Mouse (Mus musculus): ENCODE measurements at regions not wholly inside any gene's neighbourhood (a gene's known extent, or its start where the extent isn't known, plus 50 kb on each side); places are given as distances from the start of the nearest gene placed in this dataset.

GRCm38 (mm10) chr8:26358711-26359136, 239.4 kb downstream of the Gm45692 start:
- DNase-seq, result no peak

- no peak for DNase-seq
Measured at GRCm38 (mm10) chr8:26362366-26362765, 243.0 kb downstream of the Gm45692 start.

GRCm38 (mm10) chr8:26363616-26364015, 244.3 kb downstream of the Gm45692 start:
- DNase-seq, result no peak

DNA sequence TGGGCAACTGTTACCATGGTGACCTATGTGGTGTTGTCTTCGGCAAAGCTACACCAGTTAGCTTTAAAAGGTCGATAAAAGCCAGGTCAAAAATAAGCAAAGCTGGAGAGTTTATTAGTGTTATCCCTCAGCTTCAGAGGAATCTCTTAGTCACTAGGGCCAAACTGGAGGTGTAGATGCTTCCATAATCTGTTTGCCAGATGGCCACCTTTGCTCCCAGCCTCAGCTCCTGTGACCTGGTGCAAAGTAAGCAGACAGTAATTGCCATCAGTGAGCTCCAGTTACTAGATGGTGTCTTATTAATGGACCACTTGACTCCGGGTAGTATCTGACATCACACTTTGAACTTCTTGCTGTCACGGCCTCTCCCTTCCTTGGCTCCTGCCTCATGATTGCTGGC, 245.3 kb downstream of the Gm45692 start:
- no peak for DNase-seq

GRCm38 (mm10) chr8:26380668-26381067, 261.3 kb downstream of the Gm45692 start:
- DNase-seq, result peak; percentile 64 to 66

DNA sequence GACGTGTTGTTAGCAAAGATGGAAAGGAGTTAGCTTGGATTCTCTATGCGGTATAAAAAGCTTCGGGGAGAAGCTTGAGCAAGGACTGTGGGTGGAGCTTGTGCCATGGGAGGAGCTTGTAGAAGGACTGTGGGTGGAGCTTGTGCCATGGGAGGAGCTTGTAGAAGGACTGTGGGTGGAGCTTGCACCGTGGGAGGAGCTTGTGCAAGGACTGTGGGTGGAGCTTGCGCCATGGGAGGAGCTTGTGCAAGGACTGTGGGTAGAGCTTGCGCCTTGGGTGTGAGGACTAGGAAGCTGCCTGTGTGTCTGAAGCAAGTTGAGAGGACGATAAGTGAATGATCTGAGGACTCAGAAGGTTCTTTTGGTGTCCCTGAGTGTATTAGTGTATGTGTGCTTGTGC, 263.1 kb downstream of the Gm45692 start:
- DNase-seq, result peak; percentile 14 to 25

GRCm38 (mm10) chr8:26383886-26384285, 264.6 kb downstream of the Gm45692 start:
- no peak for DNase-seq

- DNase-seq, result no peak
Measured at GRCm38 (mm10) chr8:26384305-26384993, 265.1 kb downstream of the Gm45692 start.

GRCm38 (mm10) chr8:26384994-26385345, 265.6 kb downstream of the Gm45692 start:
- no peak for DNase-seq

DNA sequence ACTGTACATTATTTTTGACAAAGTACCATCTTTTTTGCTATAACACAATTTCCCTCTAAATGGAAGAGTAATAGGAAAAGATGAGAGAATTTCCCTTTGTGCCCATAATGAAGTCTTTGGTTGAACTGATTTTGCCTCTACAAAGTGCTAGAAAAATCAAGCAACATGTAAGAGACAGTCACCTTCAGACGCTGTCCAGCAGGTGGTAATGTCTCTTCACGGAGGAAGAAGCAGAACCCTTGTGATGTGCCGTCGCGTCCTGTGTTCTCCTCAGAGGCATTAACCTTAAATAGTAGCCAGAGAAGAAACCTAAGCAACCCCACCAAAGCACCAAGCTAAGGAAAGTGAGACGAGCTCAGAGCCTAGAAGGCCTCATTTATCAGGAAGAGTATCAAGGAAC, 275.7 kb downstream of the Gm45692 start:
- no peak for DNase-seq

DNA sequence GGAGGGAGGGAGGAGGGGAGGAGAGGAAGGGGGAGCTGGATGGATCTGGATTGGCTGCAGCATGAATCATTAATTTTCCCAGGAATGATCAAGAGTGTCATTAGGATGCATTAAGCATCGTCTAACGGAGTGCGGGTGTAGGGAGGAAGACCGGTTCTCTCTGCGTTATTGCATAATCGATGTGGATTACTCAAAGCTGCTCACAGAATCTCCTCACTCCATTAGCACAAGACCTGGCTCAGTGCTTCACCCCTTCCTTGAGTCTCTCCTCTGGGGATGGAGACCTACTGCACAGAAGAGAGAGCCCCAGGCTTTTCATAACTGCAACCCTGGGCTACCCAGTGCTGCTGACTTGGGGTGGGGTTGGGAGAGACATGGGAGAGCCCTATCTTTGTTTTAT, 300.7 kb downstream of the Gm45692 start:
- DNase-seq, result no peak

DNA sequence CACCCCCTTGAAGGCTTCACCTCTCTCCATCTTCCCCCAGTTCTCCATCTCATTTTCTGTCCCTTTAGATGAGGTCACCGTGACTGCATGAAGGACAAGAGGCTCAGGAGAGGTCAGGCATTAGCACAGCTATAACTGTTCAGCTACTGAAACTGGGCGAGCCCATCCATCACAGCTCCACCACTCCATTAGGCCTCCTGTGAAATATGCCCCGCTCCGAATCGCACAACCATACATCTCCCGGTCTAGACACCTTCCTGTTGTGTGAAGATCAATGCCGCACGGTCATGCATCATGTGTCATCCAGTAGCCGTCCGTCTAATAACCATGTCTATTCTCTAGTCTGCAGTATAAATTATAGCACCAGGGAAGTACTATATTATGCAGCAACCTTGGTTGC, 301.2 kb downstream of the Gm45692 start:
- no peak for DNase-seq

- DNase-seq, result no peak
Measured at GRCm38 (mm10) chr8:26427311-26427710, 308.0 kb downstream of the Gm45692 start.

GRCm38 (mm10) chr8:26429751-26430327, 310.5 kb downstream of the Gm45692 start:
- no peak for DNase-seq

- DNase-seq, result no peak
Measured at GRCm38 (mm10) chr8:26432161-26432919, 313.0 kb downstream of the Gm45692 start.

DNA sequence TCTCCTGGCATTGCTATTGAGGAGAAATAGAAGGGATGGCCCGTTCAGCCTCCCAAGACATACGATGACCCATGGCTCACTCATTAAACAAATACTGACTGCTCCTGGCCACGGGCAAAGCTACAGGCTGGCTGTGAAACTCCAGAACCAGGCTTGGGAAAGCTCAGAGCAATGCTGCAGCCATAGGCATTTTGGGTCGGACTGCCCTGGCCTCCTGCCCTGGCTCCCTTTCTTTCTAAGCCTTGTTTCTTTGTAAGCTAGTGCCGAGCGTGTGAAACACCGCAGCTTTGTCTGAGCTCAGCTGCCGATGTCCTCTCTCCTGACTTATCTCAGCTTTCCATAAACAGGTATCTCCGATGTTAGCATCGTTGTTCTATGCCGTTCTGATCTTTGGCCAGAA, 316.9 kb downstream of the Gm45692 start:
- no peak for DNase-seq

DNA sequence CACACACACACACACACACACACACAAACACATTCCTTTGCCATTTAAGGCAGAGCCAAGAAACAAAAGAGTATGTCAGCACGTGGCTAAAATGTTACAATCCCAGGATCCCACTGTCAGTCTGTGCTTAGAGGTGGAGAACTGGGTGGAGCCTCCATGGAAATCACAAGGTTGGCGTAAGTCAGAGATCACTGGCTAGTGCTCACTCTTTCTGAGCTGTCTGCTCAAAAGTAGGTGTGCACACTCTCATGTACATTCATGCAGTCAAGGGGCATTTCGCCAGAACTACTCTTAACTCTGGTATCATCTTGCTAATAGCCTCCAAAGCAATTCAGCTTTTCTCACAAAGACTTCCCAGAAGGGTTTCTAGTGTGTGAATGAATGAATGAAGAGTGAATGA, 318.2 kb downstream of the Gm45692 start:
- DNase-seq, result no peak

DNA sequence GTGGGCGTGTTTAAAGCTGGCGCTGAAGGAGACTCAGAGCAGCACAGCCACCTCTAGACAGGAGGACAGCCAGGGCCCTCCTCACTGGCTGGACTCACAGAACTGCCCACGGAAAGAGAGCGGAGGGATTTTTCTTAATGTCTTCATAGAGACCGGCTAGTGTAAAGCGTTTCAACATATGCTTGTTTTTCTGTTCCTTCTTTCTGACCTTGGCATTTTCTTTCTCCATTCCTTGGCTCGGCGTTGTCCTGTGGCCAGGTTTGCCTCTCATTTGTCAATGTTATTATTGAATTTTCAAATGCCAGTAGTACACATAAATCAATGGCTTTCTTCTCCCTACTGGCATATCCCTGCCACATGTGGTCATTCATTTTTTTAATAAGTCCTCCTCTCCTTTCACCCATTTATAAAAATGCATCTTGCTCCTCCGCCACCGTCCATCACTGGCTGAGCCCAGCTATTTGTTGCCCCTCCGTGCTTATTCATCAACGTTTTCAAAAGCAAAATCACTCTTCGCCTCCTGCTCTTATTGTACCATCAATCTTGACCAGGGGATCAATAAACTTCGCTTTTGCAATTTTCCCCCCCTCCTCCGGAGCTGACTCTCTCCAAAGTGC, 319.0 kb downstream of the Gm45692 start:
- no peak for DNase-seq

DNA sequence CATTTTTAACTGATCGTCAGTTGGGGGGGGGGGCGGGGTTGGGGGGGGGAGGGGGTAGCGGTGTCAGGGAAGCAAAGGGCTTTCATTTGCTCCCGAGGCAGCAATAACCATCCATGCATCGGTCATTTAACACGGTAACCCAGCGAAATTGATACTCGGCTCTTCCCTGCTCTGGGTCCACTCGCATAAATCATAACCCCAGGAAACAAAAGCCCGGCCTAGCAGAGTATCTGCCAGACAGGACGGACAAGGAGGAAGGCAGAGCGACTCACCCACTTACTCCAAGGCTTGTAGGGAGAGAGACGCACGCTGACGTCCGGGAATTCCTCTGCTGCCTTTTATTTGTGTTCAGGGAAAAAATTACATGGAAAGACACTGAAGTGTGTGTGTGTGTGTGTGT, 319.5 kb downstream of the Gm45692 start:
- DNase-seq, result no peak

DNA sequence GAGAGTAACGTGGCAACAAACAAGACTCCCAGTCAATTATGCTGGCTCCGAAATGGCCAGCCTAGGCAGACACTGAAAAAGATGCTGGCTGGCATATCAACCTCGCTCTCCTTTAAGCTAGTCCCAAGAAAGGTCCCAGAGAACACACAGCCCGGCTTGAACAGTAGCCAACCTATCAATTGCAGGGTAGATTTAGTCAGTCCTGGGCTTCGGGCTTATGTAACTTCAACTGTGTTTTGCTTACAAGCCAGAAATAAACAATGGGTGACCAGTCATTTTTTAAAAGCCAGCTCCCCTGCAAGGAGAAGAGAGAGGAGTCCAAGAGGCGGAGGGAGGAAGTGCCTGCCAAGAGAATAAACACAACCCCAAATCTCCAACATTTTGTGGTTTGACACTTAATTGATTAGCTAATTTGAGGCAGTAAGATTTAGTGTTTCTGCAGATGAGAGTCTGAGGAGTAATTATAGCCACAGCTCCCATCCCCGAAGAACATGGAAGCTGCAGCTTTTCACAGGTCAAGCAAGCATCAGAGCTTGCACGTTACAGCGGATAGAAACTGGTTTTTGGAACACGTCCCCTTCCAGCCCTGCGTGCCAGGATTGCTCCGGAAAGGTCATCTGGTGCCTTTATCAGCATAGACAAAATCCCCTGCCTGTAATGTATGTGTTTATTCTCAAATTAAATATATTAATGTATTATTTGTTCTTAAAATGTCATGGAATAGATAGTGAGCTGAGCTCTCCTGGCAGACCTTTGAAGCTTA, 322.1 kb downstream of the Gm45692 start:
- DNase-seq, result no peak

GRCm38 (mm10) chr8:26443041-26443440, 323.7 kb downstream of the Gm45692 start:
- peak; percentile 74 to 75 for DNase-seq

DNA sequence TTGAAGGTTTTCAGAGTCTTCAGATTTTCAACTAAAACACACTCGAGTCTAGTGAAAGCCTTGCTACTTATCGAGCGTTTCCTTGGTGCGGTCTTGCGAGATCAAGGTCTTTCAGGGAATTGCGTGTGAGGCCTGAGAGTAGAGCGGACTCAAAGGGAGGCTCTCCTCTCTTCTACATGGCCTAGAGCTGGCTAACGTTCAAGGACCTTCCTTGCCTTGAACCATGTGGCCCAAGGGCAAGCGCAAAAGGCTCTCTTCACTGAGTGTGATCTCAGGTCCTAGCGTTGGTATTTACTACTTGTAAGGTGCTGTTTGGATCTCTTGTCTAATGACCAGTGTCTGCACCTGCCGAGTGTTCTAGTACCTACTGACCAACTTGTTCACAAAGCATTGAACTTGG, 324.4 kb downstream of the Gm45692 start:
- DNase-seq, result no peak

DNA sequence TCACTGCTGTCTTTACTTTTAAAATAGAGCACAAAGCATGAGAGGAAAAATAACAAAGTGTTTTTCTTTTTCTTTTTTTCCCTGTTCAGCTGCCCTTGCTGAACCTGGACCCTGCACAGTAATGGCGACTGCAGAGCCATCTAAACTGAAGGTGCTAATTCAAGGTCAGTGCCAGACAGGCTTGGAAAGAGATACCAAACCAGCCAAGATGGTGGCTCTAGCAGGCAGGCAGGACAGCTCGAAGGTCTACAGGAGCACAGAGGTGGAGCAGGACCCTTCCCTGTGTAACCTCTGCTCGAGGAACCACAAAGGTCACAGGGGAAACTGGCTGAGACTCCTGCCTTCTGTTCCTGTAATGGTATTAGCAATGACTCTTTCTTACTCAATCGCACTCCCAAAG, 326.7 kb downstream of the Gm45692 start:
- no peak for DNase-seq

All from B cell, adult 2 months (primary cell).